Mouse (Mus musculus) midbrain, postnatal 0 days (tissue): ENCODE measurements at regions not wholly inside any gene's neighbourhood (a gene's known extent, or its start where the extent isn't known, plus 50 kb on each side); places are given as distances from the start of the nearest gene placed in this dataset.

Source experiments
- ATAC-seq: fragments of 200-750 bp; cut with Nextera tagmentation; 2 replicates; pipeline ENCODE4 v1.8.0; 2017; ENCODE audit warnings: moderate number of reproducible peaks, mild to moderate bottlenecking, moderate TSS enrichment, moderate library complexity; ENCODE audit not compliant: low FRiP score
- DNase-seq: peaks from one replicate; pipeline ENCODE4 v3.0.0-alpha.2; 2015; ENCODE audit warnings: low spot score
- H3K27ac ChIP-seq: fragments of 300-500 bp; sonication (generic); 2 replicates; pipeline ENCODE4 v1.5.1; 2014; ENCODE audit warnings: low read depth, mild to moderate bottlenecking, low read length, mixed read lengths
- H3K27me3 ChIP-seq: fragments of 300-500 bp; sonication (generic); 2 replicates; pipeline ENCODE4 v1.6.1; 2014; ENCODE audit warnings: low read length, control low read depth, mixed read lengths; ENCODE audit not compliant: insufficient read depth
- H3K36me3 ChIP-seq: fragments of 300-500 bp; sonication (generic); 2 replicates; pipeline ENCODE4 v1.6.1; 2014; ENCODE audit warnings: low read length, control low read depth, mixed read lengths; ENCODE audit not compliant: insufficient read depth
- H3K4me1 ChIP-seq: fragments of 300-500 bp; sonication (generic); 2 replicates; pipeline ENCODE4 v1.6.1; 2014; ENCODE audit warnings: mild to moderate bottlenecking, control low read depth, antibody characterized with exemption, low read length, mixed read lengths; ENCODE audit not compliant: insufficient read depth
- H3K4me2 ChIP-seq: fragments of 300-500 bp; sonication (generic); 2 replicates; pipeline ENCODE4 v1.6.1; 2014; ENCODE audit warnings: low read depth, mild to moderate bottlenecking, low read length, mixed read lengths; ENCODE audit not compliant: poor library complexity, severe bottlenecking
- H3K4me3 ChIP-seq: fragments of 300-500 bp; sonication (generic); 2 replicates; pipeline ENCODE4 v1.5.1; 2014; ENCODE audit warnings: low read depth, mild to moderate bottlenecking, low read length, moderate library complexity
- H3K9ac ChIP-seq: fragments of 300-500 bp; sonication (generic); replicated peaks from 2 replicates; pipeline ENCODE4 v1.6.1; 2014; ENCODE audit warnings: mild to moderate bottlenecking, low read length, moderate library complexity, mixed read lengths; ENCODE audit not compliant: poor library complexity, severe bottlenecking
- H3K9me3 ChIP-seq: fragments of 300-500 bp; sonication (generic); 2 replicates; pipeline ENCODE4 v1.6.1; 2016; ENCODE audit warnings: low read length, control low read depth
- CTCF ChIP-seq: IDR thresholded peaks from 2 replicates; pipeline ENCODE4 v1.5.1; 2016; ENCODE audit warnings: antibody characterized with exemption, mild to moderate bottlenecking
- WGBS: fragments of 180-500 bp; shearing (Covaris S2); extraction: QIAGEN DNeasy Blood & Tissue Kit; methylation state at CpG from one replicate; pipeline ENCODE4 v1.1.7; 2014; 5-methylcytosine and 5-hydroxymethylcytosine counted together

- no peak overlapping the region for H3K4me2 ChIP-seq
- no peak overlapping the region for H3K4me3 ChIP-seq
- H3K9me3 ChIP-seq = no peaks in the 10 kb centered on the region
- no peak overlapping the region for H3K27ac ChIP-seq
- H3K4me1 ChIP-seq = peaks cover 4% of the 10 kb centered on the region; the same call in 1 of the 2 replicates
- H3K27me3 ChIP-seq = no peaks in the 10 kb centered on the region
- no peak for TF ChIP-seq CTCF
- H3K36me3 ChIP-seq = no peaks in the 10 kb centered on the region
- no peak overlapping the region for H3K9ac ChIP-seq
- DNase-seq = no peak
- ATAC-seq = no peak
- 74% methylated on average over 5 of the region's 5 CpGs for WGBS
These were observed 221.0 kb upstream of the Slc24a2 start for GRCm38 (mm10) chr4:87451251-87451650.

- 91% methylated on average over 4 of the region's 4 CpGs for WGBS
- ATAC-seq (no peak), DNase-seq (no peak)
- Histone ChIP-seq H3K27me3 (no peaks in the 10 kb centered on the region), H3K9ac (no peak overlapping the region), H3K9me3 (no peaks in the 10 kb centered on the region), H3K4me2 (no peak overlapping the region), H3K27ac (no peak overlapping the region), H3K4me3 (no peak overlapping the region), H3K36me3 (no peaks in the 10 kb centered on the region; the same call in 1 of the 2 replicates), H3K4me1 (peaks cover 4% of the 10 kb centered on the region; the same call in 1 of the 2 replicates)
- TF ChIP-seq CTCF = no peak
These were observed 218.1 kb upstream of the Slc24a2 start for GRCm38 (mm10) chr4:87448338-87448737.

GRCm38 (mm10) chr4:87446856-87447255, 216.6 kb upstream of the Slc24a2 start:
- no peaks in the 10 kb centered on the region for H3K27me3 ChIP-seq
- no peaks in the 10 kb centered on the region for H3K9me3 ChIP-seq
- WGBS = 36% methylated on average over 3 of the region's 3 CpGs
- H3K9ac ChIP-seq = no peak overlapping the region
- no peak overlapping the region for H3K4me2 ChIP-seq
- H3K4me3 ChIP-seq = no peak overlapping the region
- H3K4me1 ChIP-seq = peaks cover 4% of the 10 kb centered on the region; the same call in 1 of the 2 replicates
- DNase-seq (peak; percentile 20), ATAC-seq (no peak)
- no peak overlapping the region for H3K27ac ChIP-seq
- no peak for TF ChIP-seq CTCF
- no peaks in the 10 kb centered on the region; the same call in 1 of the 2 replicates for H3K36me3 ChIP-seq

- no peaks in the 10 kb centered on the region for H3K4me1 ChIP-seq
- 87% methylated on average over 4 of the region's 4 CpGs for WGBS
- H3K4me3 ChIP-seq = no peak overlapping the region
- DNase-seq = no peak
- H3K9ac ChIP-seq = no peak overlapping the region
- no peak for TF ChIP-seq CTCF
- H3K4me2 ChIP-seq = no peak overlapping the region
- no peaks in the 10 kb centered on the region for H3K36me3 ChIP-seq
- no peaks in the 10 kb centered on the region for H3K27me3 ChIP-seq
- H3K27ac ChIP-seq = no peak overlapping the region
- H3K9me3 ChIP-seq = no peaks in the 10 kb centered on the region
- no peak for ATAC-seq
These were observed 203.9 kb upstream of the Slc24a2 start for GRCm38 (mm10) chr4:87434136-87434535.

GRCm38 (mm10) chr4:87428374-87428773, 198.1 kb upstream of the Slc24a2 start:
- TF ChIP-seq CTCF = no peak
- Histone ChIP-seq H3K4me2 (no peak overlapping the region), H3K27me3 (no peaks in the 10 kb centered on the region), H3K9me3 (no peaks in the 10 kb centered on the region), H3K4me1 (no peaks in the 10 kb centered on the region), H3K36me3 (no peaks in the 10 kb centered on the region), H3K27ac (no peak overlapping the region), H3K4me3 (no peak overlapping the region), H3K9ac (no peak overlapping the region)
- DNase-seq (no peak), ATAC-seq (no peak)
- 70% methylated on average over 3 of the region's 3 CpGs for WGBS

GRCm38 (mm10) chr4:87424066-87424465, 193.8 kb upstream of the Slc24a2 start:
- H3K4me2 ChIP-seq = no peak overlapping the region
- H3K9me3 ChIP-seq = no peaks in the 10 kb centered on the region
- WGBS = 85% methylated on average over 1 of the region's 1 CpGs
- DNase-seq (no peak), ATAC-seq (no peak)
- no peak for TF ChIP-seq CTCF
- no peak overlapping the region for H3K9ac ChIP-seq
- H3K4me3 ChIP-seq = no peak overlapping the region
- no peaks in the 10 kb centered on the region for H3K27me3 ChIP-seq
- H3K36me3 ChIP-seq = no peaks in the 10 kb centered on the region
- H3K27ac ChIP-seq = no peak overlapping the region
- H3K4me1 ChIP-seq = no peaks in the 10 kb centered on the region
